Mouse (Mus musculus) midbrain, embryonic 16.5 days (tissue): Measurements from ENCODE around the gene Cd5. TPM values are rescaled to one million over a fixed set of nuclear protein-coding genes. Genes with fewer than 3 reads are reported as not detected.

ENCODE experiments used
- ATAC-seq: fragments of 200-750 bp; cut with Nextera tagmentation; 2 replicates; pipeline ENCODE4 v1.8.0; 2017; ENCODE audit warnings: moderate TSS enrichment
- H3K27ac ChIP-seq: fragments of 300-500 bp; sonication (generic); 2 replicates; pipeline ENCODE4 v1.5.1; 2014; ENCODE audit warnings: mild to moderate bottlenecking, low read length, mixed read lengths
- H3K27me3 ChIP-seq: fragments of 300-500 bp; sonication (generic); 2 replicates; pipeline ENCODE4 v1.6.1; 2014; ENCODE audit warnings: low read depth, low read length, mixed read lengths; ENCODE audit not compliant: control insufficient read depth, insufficient read depth
- H3K36me3 ChIP-seq: fragments of 300-500 bp; sonication (generic); 2 replicates; pipeline ENCODE4 v1.6.1; 2014; ENCODE audit warnings: mild to moderate bottlenecking, low read length, moderate library complexity, mixed read lengths; ENCODE audit not compliant: control insufficient read depth, insufficient read depth
- H3K4me1 ChIP-seq: fragments of 300-500 bp; sonication (generic); 2 replicates; pipeline ENCODE4 v1.6.1; 2014; ENCODE audit warnings: mild to moderate bottlenecking, low read length, mixed read lengths; ENCODE audit not compliant: control insufficient read depth, insufficient read depth
- H3K4me2 ChIP-seq: fragments of 300-500 bp; sonication (generic); 2 replicates; pipeline ENCODE4 v1.6.1; 2014; ENCODE audit warnings: mild to moderate bottlenecking, low read length, mixed read lengths
- H3K4me3 ChIP-seq: fragments of 300-500 bp; sonication (generic); 2 replicates; pipeline ENCODE4 v1.5.1; 2014; ENCODE audit warnings: low read depth, mild to moderate bottlenecking, low read length, moderate library complexity, mixed read lengths
- H3K9ac ChIP-seq: fragments of 300-500 bp; sonication (generic); 2 replicates; pipeline ENCODE4 v1.6.1; 2014; ENCODE audit warnings: low read depth, low read length, mixed read lengths
- H3K9me3 ChIP-seq: fragments of 300-500 bp; sonication (generic); replicated peaks from 2 replicates; pipeline ENCODE4 v1.6.1; 2014; ENCODE audit warnings: mild to moderate bottlenecking, low read length, mixed read lengths; ENCODE audit not compliant: control insufficient read depth, poor library complexity, severe bottlenecking
- WGBS: fragments of 180-500 bp; shearing (Covaris S2); extraction: QIAGEN DNeasy Blood & Tissue Kit; methylation state at CpG from one replicate; pipeline ENCODE4 v1.1.7; 2014; 5-methylcytosine and 5-hydroxymethylcytosine counted together
- polyA plus RNA-seq: library from polyadenylated mRNA; unstranded; fragments of >200 nt; fragmentation: Nextera tagmentation; extraction: Ambion mirVana; gene quantifications from 2 replicates; pipeline ENCODE4 v1.2.1, GENCODE M21; 2015

Cd5 gene
- polyA plus RNA-seq, 1 experiment from 2014 or later: 0.48 TPM

DNA sequence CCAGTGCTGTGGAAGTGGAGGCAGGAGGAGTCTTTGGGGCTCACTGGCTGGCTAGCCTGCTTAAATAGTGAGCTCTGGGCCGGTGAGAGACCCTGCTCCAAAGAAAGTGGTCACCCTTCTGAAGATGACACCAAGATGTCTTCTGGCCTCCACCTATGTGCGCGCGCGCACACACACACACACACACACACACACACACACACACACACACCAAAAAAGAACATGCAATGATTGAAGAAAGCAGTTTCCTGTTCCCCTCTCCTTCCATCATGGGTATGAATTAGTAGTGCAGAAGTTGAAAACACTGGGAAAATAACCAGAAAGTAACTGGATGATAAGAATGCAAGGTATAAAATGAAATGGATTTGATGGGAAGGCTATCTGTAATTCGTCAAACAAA lies 35.3 kb upstream of the Cd5 start:
- no peaks in the 10 kb centered on the region for H3K27me3 ChIP-seq
- ATAC-seq: no peak
- WGBS: 97% methylated on average over 6 of the region's 6 CpGs
- no peak overlapping the region for H3K9ac ChIP-seq
- H3K27ac ChIP-seq: no peak overlapping the region
- H3K4me3 ChIP-seq: no peak overlapping the region
- H3K4me2 ChIP-seq: no peak overlapping the region
- H3K9me3 ChIP-seq: no peaks in the 10 kb centered on the region
- H3K4me1 ChIP-seq: peaks cover 5% of the 10 kb centered on the region
- H3K36me3 ChIP-seq: no peaks in the 10 kb centered on the region

DNA sequence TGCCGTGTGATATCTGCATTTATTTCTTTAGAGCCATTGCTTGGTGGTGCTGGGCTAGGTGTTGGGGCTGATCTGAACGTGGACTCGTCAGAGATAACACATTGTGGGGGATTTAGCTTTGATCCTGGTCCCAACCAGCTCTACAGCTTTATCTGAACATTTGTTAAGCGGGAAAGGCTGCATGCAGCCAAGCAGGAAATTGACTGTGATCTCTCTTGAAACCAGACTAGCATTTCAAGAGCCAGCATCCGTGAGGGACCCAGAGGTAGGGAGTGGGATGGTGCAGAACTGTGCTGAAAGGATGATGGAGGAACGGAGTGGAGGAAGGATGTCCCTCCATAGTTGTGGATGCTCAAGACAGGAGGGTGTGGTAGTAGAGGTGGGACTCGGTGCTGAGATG lies 34.6 kb upstream of the Cd5 start:
- peaks cover 11% of the 10 kb centered on the region for H3K4me1 ChIP-seq
- no peaks in the 10 kb centered on the region for H3K9me3 ChIP-seq
- no peaks in the 10 kb centered on the region for H3K36me3 ChIP-seq
- no peak overlapping the region for H3K4me3 ChIP-seq
- ATAC-seq: no peak
- H3K27ac ChIP-seq: no peak overlapping the region
- H3K4me2 ChIP-seq: no peak overlapping the region
- no peaks in the 10 kb centered on the region for H3K27me3 ChIP-seq
- 77% methylated on average over 7 of the region's 7 CpGs for WGBS
- H3K9ac ChIP-seq: no peak overlapping the region

DNA sequence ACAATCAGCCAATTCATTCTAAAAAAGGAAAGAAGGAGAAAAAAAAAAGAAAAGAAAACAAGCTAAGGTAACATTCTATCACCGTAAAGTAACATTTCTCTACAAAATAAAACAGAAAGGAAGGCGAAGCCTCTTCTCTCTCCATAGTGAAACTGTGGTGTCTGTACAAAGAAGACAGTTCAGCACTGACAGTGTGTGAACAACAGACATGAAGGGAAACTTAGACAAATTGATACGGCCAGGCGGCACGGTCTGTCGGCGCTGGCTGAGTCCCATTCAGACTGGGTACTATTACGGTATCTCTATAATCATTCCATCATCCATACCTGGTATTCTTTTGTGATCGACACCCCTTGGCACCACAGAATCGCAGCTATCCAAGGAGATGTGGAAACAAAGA lies 34.1 kb upstream of the Cd5 start:
- H3K4me2 ChIP-seq: no peak overlapping the region
- no peaks in the 10 kb centered on the region for H3K36me3 ChIP-seq
- no peak overlapping the region for H3K9ac ChIP-seq
- peaks cover 12% of the 10 kb centered on the region for H3K4me1 ChIP-seq
- 92% methylated on average over 10 of the region's 10 CpGs for WGBS
- no peak for ATAC-seq
- H3K27me3 ChIP-seq: no peaks in the 10 kb centered on the region
- no peak overlapping the region for H3K4me3 ChIP-seq
- no peaks in the 10 kb centered on the region for H3K9me3 ChIP-seq
- H3K27ac ChIP-seq: no peak overlapping the region

DNA sequence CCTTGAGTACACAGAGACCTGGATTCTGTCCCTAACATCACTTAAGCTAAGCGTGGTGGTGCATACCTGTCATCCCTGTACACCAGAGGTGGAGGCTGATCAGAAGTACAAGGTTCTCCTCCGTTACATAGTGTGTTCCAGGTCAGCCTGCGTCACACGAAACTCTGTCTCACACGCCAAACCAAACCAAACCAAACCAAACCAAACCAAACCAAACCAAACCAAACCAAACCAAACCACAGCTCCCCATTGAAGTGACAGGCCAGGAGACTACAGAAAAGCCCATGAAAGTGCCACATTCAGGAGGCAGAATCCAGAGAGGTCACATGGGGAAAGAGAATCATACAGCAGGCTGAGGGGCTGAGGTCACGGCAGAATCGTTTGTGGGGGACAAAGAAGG lies 33.2 kb upstream of the Cd5 start:
- ATAC-seq: no peak
- no peaks in the 10 kb centered on the region for H3K9me3 ChIP-seq
- H3K36me3 ChIP-seq: no peaks in the 10 kb centered on the region
- H3K4me1 ChIP-seq: peaks cover 12% of the 10 kb centered on the region
- no peak overlapping the region for H3K27ac ChIP-seq
- 76% methylated on average over 7 of the region's 7 CpGs for WGBS
- H3K4me3 ChIP-seq: no peak overlapping the region
- no peak overlapping the region for H3K4me2 ChIP-seq
- no peaks in the 10 kb centered on the region for H3K27me3 ChIP-seq
- H3K9ac ChIP-seq: no peak overlapping the region

DNA sequence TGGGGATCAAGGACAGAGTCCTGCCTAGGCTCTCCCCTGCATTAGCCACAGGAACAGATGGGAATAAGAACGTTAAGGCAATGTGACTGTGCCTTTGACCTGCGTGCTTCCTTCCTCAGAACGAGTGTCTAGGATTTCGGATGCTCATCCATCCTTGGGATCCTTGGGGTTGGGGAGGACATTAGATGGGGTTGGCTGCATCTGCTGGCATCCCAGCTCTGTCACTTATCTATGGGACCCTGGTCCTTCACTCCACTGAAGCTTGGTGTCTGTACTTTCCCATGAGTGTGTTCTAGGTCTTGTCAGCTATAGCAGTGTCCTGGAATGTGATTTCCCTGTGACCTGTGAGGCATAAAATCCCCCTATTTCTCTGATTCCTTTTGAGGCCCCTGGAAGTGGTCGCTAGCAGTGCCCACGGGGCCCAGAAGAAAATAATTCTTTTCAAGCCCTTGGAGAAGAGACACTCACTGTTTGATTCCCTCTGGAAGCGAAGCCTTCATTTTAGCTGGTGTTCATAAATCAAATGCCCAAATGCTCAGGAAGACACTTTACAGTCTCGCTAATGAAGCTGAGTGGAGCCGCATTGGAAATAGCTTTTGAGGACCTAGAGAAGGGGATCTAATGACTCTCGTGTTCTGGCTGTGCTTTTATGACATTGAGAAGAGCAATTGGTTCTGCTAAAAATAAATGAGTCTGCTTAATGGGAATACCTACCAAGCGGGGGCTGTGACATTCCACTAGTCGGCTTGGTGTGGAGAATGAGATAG lies 30.8 kb upstream of the Cd5 start:
- Histone ChIP-seq H3K4me3 (no peak overlapping the region), H3K36me3 (no peaks in the 10 kb centered on the region), H3K9ac (no peak overlapping the region), H3K27me3 (no peaks in the 10 kb centered on the region), H3K9me3 (no peaks in the 10 kb centered on the region), H3K4me2 (no peak overlapping the region), H3K4me1 (peaks cover 12% of the 10 kb centered on the region), H3K27ac (peak overlapping the region; percentile 59)
- ATAC-seq: no peak
- WGBS: 59% methylated on average over 12 of the region's 12 CpGs

DNA sequence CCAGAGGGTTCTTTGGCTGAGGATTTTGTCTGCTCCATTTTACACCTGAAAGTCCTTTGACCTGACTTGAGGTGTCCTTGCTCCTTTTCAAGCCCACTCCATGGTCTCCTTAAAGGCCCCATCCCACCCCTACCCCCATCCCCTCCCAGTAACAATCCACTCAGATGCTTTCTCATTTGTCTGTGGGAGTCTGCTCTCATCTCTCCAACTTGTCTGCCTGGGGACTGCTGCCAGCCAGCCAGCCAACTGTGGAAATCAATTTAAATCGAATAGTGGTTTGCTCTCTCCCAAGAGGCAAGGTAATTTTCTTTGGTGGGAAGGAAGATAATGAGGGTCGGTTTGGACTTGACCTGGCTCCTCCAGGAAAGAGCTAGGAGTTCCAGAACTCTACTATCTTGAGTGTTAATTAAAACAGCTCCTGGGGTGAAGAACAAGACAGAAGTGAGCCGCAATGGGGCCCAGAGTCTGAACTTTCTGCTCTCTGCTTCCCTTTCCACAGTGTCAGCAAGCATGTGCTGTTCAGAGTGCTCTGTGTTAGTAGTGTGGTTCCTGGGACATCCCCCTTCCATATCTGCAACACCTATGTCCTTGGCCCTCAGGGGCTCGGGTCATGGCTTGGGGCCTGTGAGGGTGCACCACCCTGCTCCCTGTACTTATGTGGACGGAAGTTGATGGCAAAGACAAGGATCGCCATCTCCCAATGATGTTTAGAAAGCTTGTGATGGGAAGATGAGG lies 30.1 kb upstream of the Cd5 start:
- Histone ChIP-seq H3K36me3 (no peaks in the 10 kb centered on the region), H3K9me3 (no peaks in the 10 kb centered on the region), H3K4me2 (no peak overlapping the region), H3K27ac (peak overlapping the region; percentile 59), H3K27me3 (no peaks in the 10 kb centered on the region), H3K4me3 (no peak overlapping the region), H3K9ac (no peak overlapping the region), H3K4me1 (peaks cover 12% of the 10 kb centered on the region)
- WGBS: 64% methylated on average over 6 of the region's 6 CpGs
- peak; percentile 56 for ATAC-seq

DNA sequence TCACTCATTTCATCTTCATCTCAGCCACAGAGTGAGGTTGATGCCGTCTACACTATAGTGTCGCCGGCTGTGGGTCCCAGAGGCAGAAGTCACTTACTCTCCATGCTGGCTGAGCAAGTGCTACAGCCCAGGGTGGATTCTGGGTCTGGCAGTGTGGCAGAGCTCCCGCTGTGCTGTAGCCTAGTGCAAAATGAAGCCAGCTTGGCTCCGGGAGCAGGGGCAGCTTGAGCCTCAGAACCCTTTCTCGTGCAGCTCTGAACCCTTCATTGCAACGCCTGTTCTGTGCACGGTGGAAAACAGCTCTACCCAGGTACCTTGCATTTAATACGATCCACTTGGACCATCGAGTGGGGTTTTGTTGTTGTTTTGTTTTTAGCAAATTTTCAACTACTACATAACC lies 28.8 kb upstream of the Cd5 start:
- H3K27ac ChIP-seq: no peak overlapping the region
- peaks cover 12% of the 10 kb centered on the region for H3K4me1 ChIP-seq
- no peak for ATAC-seq
- H3K9ac ChIP-seq: no peak overlapping the region
- H3K4me2 ChIP-seq: no peak overlapping the region
- H3K4me3 ChIP-seq: no peak overlapping the region
- H3K36me3 ChIP-seq: no peaks in the 10 kb centered on the region
- 85% methylated on average over 10 of the region's 10 CpGs for WGBS
- no peaks in the 10 kb centered on the region for H3K9me3 ChIP-seq
- H3K27me3 ChIP-seq: no peaks in the 10 kb centered on the region

DNA sequence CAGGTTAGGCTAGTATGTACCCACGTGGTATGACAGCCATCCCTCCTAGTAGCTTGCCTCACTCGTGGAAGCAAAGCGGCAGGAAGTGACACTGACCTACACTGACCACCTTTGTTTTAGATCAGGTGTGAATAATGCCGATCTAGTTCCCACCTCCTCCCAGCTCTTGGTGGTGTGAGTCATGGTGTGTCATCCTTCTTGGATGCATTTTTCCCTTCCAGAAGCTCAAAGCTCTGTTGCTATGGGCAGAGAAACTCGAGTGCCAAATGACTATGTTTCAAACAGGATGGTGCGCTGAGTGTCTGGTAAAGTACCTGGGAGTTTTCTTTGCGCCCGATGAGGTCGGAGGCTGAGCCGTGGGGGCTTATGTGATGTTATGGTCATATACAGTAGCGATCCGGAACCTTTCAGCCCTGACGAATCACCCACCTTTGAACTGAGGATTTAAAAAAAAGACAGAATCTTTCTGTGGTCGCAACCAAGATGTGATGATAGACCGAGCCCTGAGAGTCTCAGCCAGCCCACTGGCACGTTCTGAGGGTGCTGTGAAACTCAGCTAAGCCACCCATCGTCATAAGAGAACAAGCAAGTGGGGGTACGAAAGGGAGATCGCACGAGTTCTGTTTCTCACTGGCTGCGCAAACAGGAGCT lies 24.7 kb upstream of the Cd5 start:
- 87% methylated on average over 21 of the region's 21 CpGs for WGBS
- no peak overlapping the region for H3K9ac ChIP-seq
- ATAC-seq: no peak

DNA sequence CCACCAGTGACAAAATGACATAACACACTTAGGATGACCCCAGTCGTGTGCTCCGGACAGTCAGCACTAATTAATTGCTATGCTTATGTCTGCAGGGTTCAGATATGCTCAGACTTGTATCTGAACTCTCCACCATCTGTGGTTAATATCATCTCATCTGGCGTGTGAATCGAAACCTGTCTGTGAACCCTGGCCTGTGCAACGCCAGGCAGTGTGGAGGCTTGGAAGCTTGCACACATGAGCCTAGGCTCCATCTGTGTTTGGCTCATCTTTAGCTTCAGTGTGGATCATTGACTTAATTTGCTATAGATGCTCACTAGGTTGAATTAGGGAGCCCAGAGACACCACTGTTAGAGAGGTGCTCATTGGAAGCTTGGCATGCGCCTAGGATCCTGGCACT lies 23.7 kb upstream of the Cd5 start:
- Histone ChIP-seq H3K9ac (no peak overlapping the region), H3K4me3 (no peak overlapping the region), H3K27ac (no peak overlapping the region), H3K9me3 (no peaks in the 10 kb centered on the region), H3K36me3 (no peaks in the 10 kb centered on the region), H3K27me3 (no peaks in the 10 kb centered on the region), H3K4me2 (no peak overlapping the region), H3K4me1 (no peaks in the 10 kb centered on the region; the same call in 1 of the 2 replicates)
- WGBS: 92% methylated on average over 6 of the region's 6 CpGs
- ATAC-seq: no peak

More for the DNA sequence above, 24.7 kb upstream of the Cd5 start:
- H3K4me2 ChIP-seq: no peak overlapping the region
- no peaks in the 10 kb centered on the region for H3K36me3 ChIP-seq
- H3K27ac ChIP-seq: no peak overlapping the region
- H3K9me3 ChIP-seq: no peaks in the 10 kb centered on the region
- H3K4me1 ChIP-seq: peaks cover 2% of the 10 kb centered on the region; the same call in 1 of the 2 replicates
- H3K4me3 ChIP-seq: no peak overlapping the region
- no peaks in the 10 kb centered on the region for H3K27me3 ChIP-seq
